Mouse (Mus musculus): ENCODE results near the gene Deaf1. TPM values are rescaled to one million over a fixed set of nuclear protein-coding genes. Genes with fewer than 3 reads are reported as not detected.

The Deaf1 gene
- polyA plus RNA-seq, 1 experiment = 51.4 TPM

- TF ChIP-seq CTCF (IDR thresholded peaks at IDR 0.05; ENCODE audit: control insufficient read depth, insufficient read depth, low read length) = no peak
- no peak for TF ChIP-seq POLR2A (IDR thresholded peaks at IDR 0.05; ENCODE audit: borderline replicate concordance, control insufficient read depth, low read depth, low read length)
- 61% methylated on average over 5 of the region's 5 CpGs for WGBS
- Histone ChIP-seq H3K27ac (ENCODE audit: control insufficient read depth, insufficient read depth, low read depth, low read length, poor library complexity) (peak overlapping the region; percentile 49; the same call in 1 of the 2 replicates), H3K4me1 (ENCODE audit: control insufficient read depth, insufficient read depth, low read length) (peaks cover 3% of the 10 kb centered on the region; the same call in 1 of the 2 replicates), H3K4me3 (replicated peaks; ENCODE audit: control insufficient read depth, low read depth, low read length) (no peak overlapping the region)
These were observed 37.0 kb upstream of the Deaf1 start for GRCm38 (mm10) chr7:141364349-141365048.

GRCm38 (mm10) chr7:141363752-141364125 is 36.2 kb upstream of the Deaf1 start:
- H3K27ac ChIP-seq (ENCODE audit: control insufficient read depth, insufficient read depth, low read depth, low read length, poor library complexity) = peak overlapping the region; percentile 54
- peaks cover 3% of the 10 kb centered on the region; the same call in 1 of the 2 replicates for H3K4me1 ChIP-seq (ENCODE audit: control insufficient read depth, insufficient read depth, low read length)
- WGBS = 62% methylated on average over 2 of the region's 2 CpGs
- no peak overlapping the region for H3K4me3 ChIP-seq (replicated peaks; ENCODE audit: control insufficient read depth, low read depth, low read length)
- TF ChIP-seq CTCF (IDR thresholded peaks at IDR 0.05; ENCODE audit: control insufficient read depth, insufficient read depth, low read length) (no peak), POLR2A (IDR thresholded peaks at IDR 0.05; ENCODE audit: borderline replicate concordance, control insufficient read depth, low read depth, low read length) (no peak)

GRCm38 (mm10) chr7:141363106-141363751 is 35.7 kb upstream of the Deaf1 start:
- peak; percentile 72 for TF ChIP-seq CTCF (IDR thresholded peaks at IDR 0.05; ENCODE audit: control insufficient read depth, insufficient read depth, low read length)
- no peak for TF ChIP-seq POLR2A (IDR thresholded peaks at IDR 0.05; ENCODE audit: borderline replicate concordance, control insufficient read depth, low read depth, low read length)
- Histone ChIP-seq H3K4me1 (ENCODE audit: control insufficient read depth, insufficient read depth, low read length) (peaks cover 3% of the 10 kb centered on the region; the same call in 1 of the 2 replicates), H3K4me3 (replicated peaks; ENCODE audit: control insufficient read depth, low read depth, low read length) (no peak overlapping the region), H3K27ac (ENCODE audit: control insufficient read depth, insufficient read depth, low read depth, low read length, poor library complexity) (peak overlapping the region; percentile 54)
- WGBS = 55% methylated on average over 4 of the region's 4 CpGs

GRCm38 (mm10) chr7:141361510-141361909 is 34.0 kb upstream of the Deaf1 start:
- Histone ChIP-seq H3K27ac (ENCODE audit: control insufficient read depth, insufficient read depth, low read depth, low read length, poor library complexity) (no peak overlapping the region), H3K4me1 (ENCODE audit: control insufficient read depth, insufficient read depth, low read length) (peaks cover 3% of the 10 kb centered on the region; the same call in 1 of the 2 replicates), H3K4me3 (replicated peaks; ENCODE audit: control insufficient read depth, low read depth, low read length) (no peak overlapping the region)
- WGBS = 30% methylated on average over 24 of the region's 24 CpGs
- TF ChIP-seq POLR2A (IDR thresholded peaks at IDR 0.05; ENCODE audit: borderline replicate concordance, control insufficient read depth, low read depth, low read length) (no peak), CTCF (IDR thresholded peaks at IDR 0.05; ENCODE audit: control insufficient read depth, insufficient read depth, low read length) (no peak)

- WGBS = 60% methylated on average over 14 of the region's 14 CpGs
- Histone ChIP-seq H3K4me3 (replicated peaks; ENCODE audit: control insufficient read depth, low read depth, low read length) (no peak overlapping the region), H3K27ac (ENCODE audit: control insufficient read depth, insufficient read depth, low read depth, low read length, poor library complexity) (no peak overlapping the region), H3K4me1 (ENCODE audit: control insufficient read depth, insufficient read depth, low read length) (no peaks in the 10 kb centered on the region; the same call in 1 of the 2 replicates)
- TF ChIP-seq POLR2A (IDR thresholded peaks at IDR 0.05; ENCODE audit: borderline replicate concordance, control insufficient read depth, low read depth, low read length) = no peak
- no peak for TF ChIP-seq CTCF (IDR thresholded peaks at IDR 0.05; ENCODE audit: control insufficient read depth, insufficient read depth, low read length)
These were observed 29.5 kb upstream of the Deaf1 start for GRCm38 (mm10) chr7:141356971-141357370.

GRCm38 (mm10) chr7:141355626-141356326 is 28.3 kb upstream of the Deaf1 start:
- H3K27ac ChIP-seq (ENCODE audit: control insufficient read depth, insufficient read depth, low read depth, low read length, poor library complexity) = no peak overlapping the region
- no peak overlapping the region for H3K4me3 ChIP-seq (replicated peaks; ENCODE audit: control insufficient read depth, low read depth, low read length)
- H3K4me1 ChIP-seq (ENCODE audit: control insufficient read depth, insufficient read depth, low read length) = no peaks in the 10 kb centered on the region
- TF ChIP-seq POLR2A (IDR thresholded peaks at IDR 0.05; ENCODE audit: borderline replicate concordance, control insufficient read depth, low read depth, low read length) (no peak), CTCF (IDR thresholded peaks at IDR 0.05; ENCODE audit: control insufficient read depth, insufficient read depth, low read length) (no peak)
- 77% methylated on average over 12 of the region's 12 CpGs for WGBS

- H3K4me3 ChIP-seq (replicated peaks; ENCODE audit: control insufficient read depth, low read depth, low read length) = no peak overlapping the region
- TF ChIP-seq POLR2A (IDR thresholded peaks at IDR 0.05; ENCODE audit: borderline replicate concordance, control insufficient read depth, low read depth, low read length) (no peak), CTCF (IDR thresholded peaks at IDR 0.05; ENCODE audit: control insufficient read depth, insufficient read depth, low read length) (no peak)
- WGBS = 84% methylated on average over 8 of the region's 8 CpGs
- H3K4me1 ChIP-seq (ENCODE audit: control insufficient read depth, insufficient read depth, low read length) = no peaks in the 10 kb centered on the region
- no peak overlapping the region for H3K27ac ChIP-seq (ENCODE audit: control insufficient read depth, insufficient read depth, low read depth, low read length, poor library complexity)
These were observed 27.6 kb upstream of the Deaf1 start for GRCm38 (mm10) chr7:141355051-141355450.

GRCm38 (mm10) chr7:141351061-141351460 is 23.6 kb upstream of the Deaf1 start:
- Histone ChIP-seq H3K27ac (ENCODE audit: control insufficient read depth, insufficient read depth, low read depth, low read length, poor library complexity) (no peak overlapping the region), H3K4me1 (ENCODE audit: control insufficient read depth, insufficient read depth, low read length) (no peaks in the 10 kb centered on the region)
- 80% methylated on average over 6 of the region's 6 CpGs for WGBS

More at GRCm38 (mm10) chr7:141351061-141351460, 23.6 kb upstream of the Deaf1 start:
- H3K4me3 ChIP-seq (replicated peaks; ENCODE audit: control insufficient read depth, low read depth, low read length) = no peak overlapping the region
- no peak for TF ChIP-seq POLR2A (IDR thresholded peaks at IDR 0.05; ENCODE audit: borderline replicate concordance, control insufficient read depth, low read depth, low read length)
- TF ChIP-seq CTCF (IDR thresholded peaks at IDR 0.05; ENCODE audit: control insufficient read depth, insufficient read depth, low read length) = no peak

All from bone marrow, adult 2 months (tissue).